Mouse (Mus musculus): Measurements from ENCODE around the gene Twsg1. TPM values are rescaled to one million over a fixed set of nuclear protein-coding genes. Genes with fewer than 3 reads are reported as not detected.
A peak's percentile ranks its signal among the peaks of the same experiment; 100 is the strongest.

Twsg1 gene
- polyA plus RNA-seq, 1 experiment: 53.3 TPM

DNA sequence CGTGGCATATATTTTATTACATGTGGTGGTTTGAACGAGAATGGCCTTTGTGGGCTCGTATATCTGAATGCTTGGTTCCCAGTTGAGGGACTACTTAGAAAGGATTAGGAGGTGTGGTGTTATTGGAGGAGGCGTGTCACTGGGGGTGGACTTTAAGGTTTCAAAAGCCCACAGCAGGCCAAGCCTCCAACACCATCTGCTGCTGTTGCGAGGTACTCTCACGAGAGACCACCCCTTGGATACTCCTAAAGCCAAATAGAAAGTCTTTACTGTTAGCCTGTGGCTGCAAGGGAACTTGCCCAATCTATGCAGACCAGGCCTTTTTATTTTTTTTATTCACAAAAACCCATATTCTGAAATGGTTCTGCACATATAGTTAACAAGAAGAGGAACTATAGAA is 29.1 kb downstream of the Twsg1 start:
- H3K27me3 ChIP-seq (replicated peaks; ENCODE audit: control insufficient read depth, insufficient read depth, low read length): no peaks in the 10 kb centered on the region
- TF ChIP-seq CTCF (conservative IDR thresholded peaks at IDR 0.05; ENCODE audit: insufficient read depth, insufficient read length, low read depth, low read length): no peak
- TF ChIP-seq POLR2A (IDR thresholded peaks at IDR 0.05; ENCODE audit: low read depth, low read length): no peak
- H3K36me3 ChIP-seq (ENCODE audit: control insufficient read depth, insufficient read depth, low read length): no peaks in the 10 kb centered on the region; the same call in 1 of the 2 replicates
- WGBS: 94% methylated on average over 6 of the region's 6 CpGs
- no peaks in the 10 kb centered on the region for H3K4me1 ChIP-seq (ENCODE audit: control insufficient read depth, insufficient read depth, low read length)
- H3K4me3 ChIP-seq (ENCODE audit: insufficient read depth, low read depth, low read length): no peak overlapping the region
- no peak for DNase-seq
- no peak overlapping the region for H3K27ac ChIP-seq (ENCODE audit: insufficient read depth, low read depth, low read length)

DNA sequence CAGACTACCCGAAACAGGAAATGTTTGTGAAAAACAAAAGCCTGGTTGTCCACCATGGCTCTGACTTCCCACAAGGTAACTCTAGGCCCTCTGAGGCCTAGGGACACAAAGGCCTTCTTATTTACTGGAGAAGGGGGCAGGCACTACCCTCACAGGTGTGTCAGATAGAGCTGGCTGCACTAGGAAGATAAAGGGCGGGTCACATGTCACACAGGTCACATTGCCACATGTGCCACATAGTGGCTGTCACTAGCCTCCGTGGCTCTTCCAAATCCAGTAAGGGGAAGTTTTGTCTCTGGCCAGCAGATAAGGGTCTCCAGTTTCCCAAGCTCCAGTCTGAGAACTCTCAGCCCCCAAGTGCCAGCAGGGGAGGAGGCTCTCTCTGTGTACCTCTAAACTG is 31.8 kb downstream of the Twsg1 start:
- H3K4me1 ChIP-seq (ENCODE audit: control insufficient read depth, insufficient read depth, low read length): no peaks in the 10 kb centered on the region
- H3K4me3 ChIP-seq (ENCODE audit: insufficient read depth, low read depth, low read length): no peak overlapping the region
- no peaks in the 10 kb centered on the region; the same call in 1 of the 2 replicates for H3K36me3 ChIP-seq (ENCODE audit: control insufficient read depth, insufficient read depth, low read length)
- WGBS: 87% methylated on average over 3 of the region's 3 CpGs
- DNase-seq: no peak
- no peaks in the 10 kb centered on the region for H3K27me3 ChIP-seq (replicated peaks; ENCODE audit: control insufficient read depth, insufficient read depth, low read length)
- H3K27ac ChIP-seq (ENCODE audit: insufficient read depth, low read depth, low read length): no peak overlapping the region
- no peak for TF ChIP-seq CTCF (conservative IDR thresholded peaks at IDR 0.05; ENCODE audit: insufficient read depth, insufficient read length, low read depth, low read length)
- TF ChIP-seq POLR2A (IDR thresholded peaks at IDR 0.05; ENCODE audit: low read depth, low read length): no peak

DNA sequence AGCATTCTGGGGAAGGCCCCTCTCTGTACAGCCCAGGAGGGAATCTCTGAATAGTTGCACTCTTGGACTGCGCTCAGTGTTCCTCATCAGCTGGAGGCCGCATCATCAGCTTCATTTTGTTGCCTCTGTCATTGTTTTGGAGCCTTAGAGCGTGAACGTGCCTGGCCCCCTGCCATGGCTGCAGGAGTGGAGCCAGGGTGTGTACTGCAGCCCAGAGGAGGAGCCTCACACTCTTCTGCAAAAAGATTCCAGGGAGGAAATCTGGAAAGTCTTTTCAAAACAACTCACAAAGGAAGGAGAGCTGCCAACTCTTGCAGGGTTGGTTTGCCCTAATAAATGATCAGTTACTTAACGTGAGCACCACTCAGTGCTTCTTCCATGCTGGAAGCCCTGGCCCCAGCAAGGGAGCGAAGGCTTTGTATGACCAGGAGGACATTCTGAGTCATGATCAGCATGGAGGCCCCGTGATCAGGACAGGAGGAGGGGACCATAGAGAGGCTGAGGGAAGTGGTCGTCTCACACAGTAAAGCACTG is 34.8 kb downstream of the Twsg1 start:
- H3K4me1 ChIP-seq (ENCODE audit: control insufficient read depth, insufficient read depth, low read length): no peaks in the 10 kb centered on the region
- H3K36me3 ChIP-seq (ENCODE audit: control insufficient read depth, insufficient read depth, low read length): no peaks in the 10 kb centered on the region
- 15% methylated on average over 8 of the region's 8 CpGs for WGBS
- DNase-seq: peak; percentile 90
- peak overlapping the region; percentile 28; the same call in 1 of the 2 replicates for H3K27ac ChIP-seq (ENCODE audit: insufficient read depth, low read depth, low read length)
- no peaks in the 10 kb centered on the region for H3K27me3 ChIP-seq (replicated peaks; ENCODE audit: control insufficient read depth, insufficient read depth, low read length)
- no peak for TF ChIP-seq POLR2A (IDR thresholded peaks at IDR 0.05; ENCODE audit: low read depth, low read length)
- no peak for TF ChIP-seq CTCF (conservative IDR thresholded peaks at IDR 0.05; ENCODE audit: insufficient read depth, insufficient read length, low read depth, low read length)
- H3K4me3 ChIP-seq (ENCODE audit: insufficient read depth, low read depth, low read length): no peak overlapping the region

DNA sequence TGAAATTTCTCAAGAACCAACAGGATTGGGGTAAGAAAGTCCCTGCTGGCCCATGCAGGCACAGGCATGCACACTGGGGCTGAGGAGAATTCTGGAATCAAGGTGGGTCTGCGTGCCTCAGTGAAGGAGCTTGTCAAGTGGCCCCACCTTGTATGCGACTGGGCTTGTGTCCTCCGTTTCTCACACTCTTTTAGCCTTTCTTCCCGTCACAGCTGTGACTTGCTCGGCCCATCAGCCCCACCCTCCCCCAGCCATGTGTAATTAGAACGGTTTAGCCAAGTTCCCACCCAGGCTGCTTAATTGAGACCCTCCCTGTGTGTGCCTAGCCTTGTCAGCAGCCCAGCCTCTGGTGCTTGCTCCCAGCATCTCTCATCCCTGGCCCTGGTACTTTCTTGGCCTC is 36.9 kb downstream of the Twsg1 start:
- H3K4me3 ChIP-seq (ENCODE audit: insufficient read depth, low read depth, low read length): no peak overlapping the region
- no peak for TF ChIP-seq CTCF (conservative IDR thresholded peaks at IDR 0.05; ENCODE audit: insufficient read depth, insufficient read length, low read depth, low read length)
- TF ChIP-seq POLR2A (IDR thresholded peaks at IDR 0.05; ENCODE audit: low read depth, low read length): no peak
- H3K4me1 ChIP-seq (ENCODE audit: control insufficient read depth, insufficient read depth, low read length): no peaks in the 10 kb centered on the region
- WGBS: 72% methylated on average over 6 of the region's 6 CpGs
- no peak for DNase-seq
- no peaks in the 10 kb centered on the region for H3K27me3 ChIP-seq (replicated peaks; ENCODE audit: control insufficient read depth, insufficient read depth, low read length)
- H3K27ac ChIP-seq (ENCODE audit: insufficient read depth, low read depth, low read length): no peak overlapping the region
- H3K36me3 ChIP-seq (ENCODE audit: control insufficient read depth, insufficient read depth, low read length): no peaks in the 10 kb centered on the region

DNA sequence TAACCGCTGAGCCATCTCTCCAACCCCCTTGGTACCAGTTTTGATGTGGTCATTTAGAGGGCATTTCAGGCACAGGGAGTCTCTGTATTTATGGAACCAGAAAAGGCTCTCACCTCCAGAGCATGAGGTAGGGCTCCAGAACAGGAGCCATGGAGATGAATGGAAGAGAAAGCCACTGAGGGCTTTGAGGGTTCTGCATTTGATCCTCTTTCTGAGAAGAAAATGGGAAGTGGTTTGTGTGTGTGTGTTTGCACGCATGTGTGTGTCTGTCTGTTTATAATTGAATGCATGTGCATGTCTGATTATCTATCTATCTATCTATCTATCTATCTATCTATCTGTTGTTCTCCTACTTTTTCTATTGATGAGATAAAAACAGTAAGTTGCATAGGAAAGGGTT is 38.8 kb downstream of the Twsg1 start:
- no peak overlapping the region for H3K27ac ChIP-seq (ENCODE audit: insufficient read depth, low read depth, low read length)
- H3K27me3 ChIP-seq (replicated peaks; ENCODE audit: control insufficient read depth, insufficient read depth, low read length): no peaks in the 10 kb centered on the region
- no peak overlapping the region for H3K4me3 ChIP-seq (ENCODE audit: insufficient read depth, low read depth, low read length)
- 97% methylated on average over 2 of the region's 2 CpGs for WGBS
- DNase-seq: no peak
- TF ChIP-seq CTCF (conservative IDR thresholded peaks at IDR 0.05; ENCODE audit: insufficient read depth, insufficient read length, low read depth, low read length): no peak
- TF ChIP-seq POLR2A (IDR thresholded peaks at IDR 0.05; ENCODE audit: low read depth, low read length): no peak
- H3K36me3 ChIP-seq (ENCODE audit: control insufficient read depth, insufficient read depth, low read length): no peaks in the 10 kb centered on the region
- H3K4me1 ChIP-seq (ENCODE audit: control insufficient read depth, insufficient read depth, low read length): no peaks in the 10 kb centered on the region; the same call in 1 of the 2 replicates

DNA sequence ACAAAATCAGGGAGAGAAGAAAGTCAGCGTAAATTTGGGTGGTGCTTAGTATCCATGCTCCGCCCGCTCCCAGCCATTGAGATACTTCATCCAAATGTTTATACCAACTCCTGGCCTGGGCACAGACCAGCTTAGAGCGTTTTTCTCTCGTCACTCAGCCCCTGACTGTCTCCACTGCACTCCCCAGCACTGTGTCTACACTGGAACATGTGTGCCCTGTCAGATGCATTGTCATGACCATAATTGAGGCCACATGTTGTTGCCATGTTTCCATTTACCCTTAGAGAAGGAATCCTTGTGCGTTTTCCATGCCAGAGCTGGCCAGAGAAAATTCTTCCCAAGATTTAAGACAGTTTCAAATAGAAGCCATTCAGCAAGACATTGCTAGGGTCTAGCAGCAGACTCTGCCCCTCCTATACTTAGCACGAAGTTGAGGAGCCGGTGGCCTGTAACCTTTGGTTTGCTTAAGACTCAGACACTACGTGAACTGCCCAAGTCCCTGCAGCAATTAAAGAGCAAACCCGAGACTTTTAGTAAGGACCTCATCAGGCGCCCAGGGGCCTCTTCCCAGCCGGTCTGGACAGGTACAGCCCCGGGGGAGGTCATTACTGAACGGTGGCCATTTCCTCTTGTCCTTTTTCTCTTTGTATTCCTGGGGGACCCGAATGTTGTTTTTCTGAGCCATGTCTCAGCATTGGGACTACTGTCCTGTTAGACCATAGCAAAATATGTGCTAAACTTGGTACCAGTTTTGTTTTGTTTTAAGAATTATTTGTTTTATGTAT is 39.5 kb downstream of the Twsg1 start:
- no peaks in the 10 kb centered on the region; the same call in 1 of the 2 replicates for H3K4me1 ChIP-seq (ENCODE audit: control insufficient read depth, insufficient read depth, low read length)
- no peak overlapping the region for H3K4me3 ChIP-seq (ENCODE audit: insufficient read depth, low read depth, low read length)
- no peak for DNase-seq
- no peaks in the 10 kb centered on the region for H3K36me3 ChIP-seq (ENCODE audit: control insufficient read depth, insufficient read depth, low read length)
- no peak for TF ChIP-seq POLR2A (IDR thresholded peaks at IDR 0.05; ENCODE audit: low read depth, low read length)
- no peak for TF ChIP-seq CTCF (conservative IDR thresholded peaks at IDR 0.05; ENCODE audit: insufficient read depth, insufficient read length, low read depth, low read length)
- 67% methylated on average over 15 of the region's 15 CpGs for WGBS
- no peaks in the 10 kb centered on the region for H3K27me3 ChIP-seq (replicated peaks; ENCODE audit: control insufficient read depth, insufficient read depth, low read length)
- no peak overlapping the region for H3K27ac ChIP-seq (ENCODE audit: insufficient read depth, low read depth, low read length)

DNA sequence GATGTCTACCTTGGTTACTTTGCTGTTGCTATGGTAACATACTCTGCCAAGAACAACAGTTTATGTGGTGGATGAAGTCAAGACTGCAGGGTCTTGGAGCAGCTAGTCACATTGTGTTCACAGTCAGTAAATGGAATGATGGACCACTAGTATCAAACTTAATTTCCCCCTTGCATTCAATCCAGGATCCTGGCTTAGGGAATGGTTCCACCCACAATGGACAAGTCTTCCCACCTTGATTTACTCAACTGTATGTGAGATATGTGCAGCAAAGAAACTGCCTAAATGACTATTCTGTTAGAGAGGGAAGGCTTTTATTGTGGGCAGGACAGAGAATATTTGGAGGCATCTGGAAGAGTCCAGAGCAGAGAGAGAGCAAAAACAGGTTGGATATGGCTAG is 42.8 kb downstream of the Twsg1 start:
- Histone ChIP-seq H3K4me1 (ENCODE audit: control insufficient read depth, insufficient read depth, low read length) (no peaks in the 10 kb centered on the region; the same call in 1 of the 2 replicates), H3K4me3 (ENCODE audit: insufficient read depth, low read depth, low read length) (no peak overlapping the region), H3K27ac (ENCODE audit: insufficient read depth, low read depth, low read length) (no peak overlapping the region), H3K27me3 (replicated peaks; ENCODE audit: control insufficient read depth, insufficient read depth, low read length) (no peaks in the 10 kb centered on the region), H3K36me3 (ENCODE audit: control insufficient read depth, insufficient read depth, low read length) (no peaks in the 10 kb centered on the region)
- no peak for DNase-seq
- no peak for TF ChIP-seq CTCF (conservative IDR thresholded peaks at IDR 0.05; ENCODE audit: insufficient read depth, insufficient read length, low read depth, low read length)
- TF ChIP-seq POLR2A (IDR thresholded peaks at IDR 0.05; ENCODE audit: low read depth, low read length): no peak

Data from kidney, adult 2 months (tissue).